9 mouse cellular contexts compared by ENCODE assay signal in genomic region chr5:88888413-88888700, GRCm38 (mm10). TPM values are rescaled to one million over a fixed set of nuclear protein-coding genes. Genes with fewer than 3 reads are reported as not detected.
A peak's percentile ranks its signal among the peaks of the same experiment; 100 is the strongest.
DNase-seq lines count a peak whose midpoint lies in the region; ATAC-seq and TF ChIP-seq lines count a peak whose summit lies in the region.
"Had no signal": no experiment of that assay in that cellular context is flagged by ENCODE, and none has a peak within 500 bp of the region (broad histone marks: within the 10 kb centered on the region; RNA-seq: fewer than 3 reads in every experiment).

No protein-coding gene starts in this region.

- DNase-seq in kidney, postnatal 0 days (ENCODE audit: low spot score), result no peak
- no peak for DNase-seq in kidney, adult 18-20 months
- no peak for DNase-seq in forebrain, embryonic 10.5 days (ENCODE audit: extremely low spot score, low spot score)
- DNase-seq in thymus, postnatal 14 days, result no peak
- DNase-seq in layer of hippocampus, postnatal 36 days, result no peak
- no peak for DNase-seq in ovary, postnatal 36 days (ENCODE audit: low spot score)

- no peak for TF ChIP-seq POLR2A in myocyte (IDR thresholded peaks at IDR 0.05; ENCODE audit: insufficient read length, low read depth)

- H3K36me3 ChIP-seq in kidney, postnatal 0 days (ENCODE audit: insufficient read depth, low read length), result no peaks in the 10 kb centered on the region
- no peaks in the 10 kb centered on the region for H3K36me3 ChIP-seq in forebrain, embryonic 10.5 days (replicated peaks)
- no peaks in the 10 kb centered on the region for H3K36me3 ChIP-seq in intestine, embryonic 15.5 days
- H3K36me3 ChIP-seq in myocyte (ENCODE audit: control insufficient read depth, insufficient read depth), result no peaks in the 10 kb centered on the region
- H3K36me3 ChIP-seq: G1E had no signal

- TF ChIP-seq CTCF in kidney, postnatal 0 days (IDR thresholded peaks at IDR 0.05; ENCODE audit: low read depth), result no peak

- peak overlapping the region; percentile 91 for H3K4me2 ChIP-seq in kidney, postnatal 0 days (ENCODE audit: low read length)
- H3K4me2 ChIP-seq in intestine, embryonic 15.5 days (replicated peaks), result peak overlapping the region; percentile 95
- H3K4me2 ChIP-seq in myocyte (ENCODE audit: low read depth), result peak overlapping the region; percentile 52

- no peaks in the 10 kb centered on the region for H3K27me3 ChIP-seq in kidney, postnatal 0 days (ENCODE audit: insufficient read depth, low read length)
- peaks cover 42% of the 10 kb centered on the region for H3K27me3 ChIP-seq in forebrain, embryonic 10.5 days (ENCODE audit: poor library complexity, severe bottlenecking)
- H3K27me3 ChIP-seq in intestine, embryonic 15.5 days (replicated peaks), result no peaks in the 10 kb centered on the region
- peaks cover 40% of the 10 kb centered on the region for H3K27me3 ChIP-seq in myocyte (ENCODE audit: control insufficient read depth, insufficient read depth, insufficient read length)

- H3K4me3 ChIP-seq in kidney, postnatal 0 days (replicated peaks; ENCODE audit: low read depth, low read length), result peak overlapping the region; percentile 84
- H3K4me3 ChIP-seq in forebrain, embryonic 10.5 days, result peak overlapping the region; percentile 80
- peak overlapping the region; percentile 86 for H3K4me3 ChIP-seq in intestine, embryonic 15.5 days (replicated peaks)
- H3K4me3 ChIP-seq in myocyte, result no peak overlapping the region

- no peak overlapping the region for H3K27ac ChIP-seq in kidney, postnatal 0 days
- no peak overlapping the region for H3K27ac ChIP-seq in forebrain, embryonic 10.5 days
- H3K27ac ChIP-seq in intestine, embryonic 15.5 days, result peak overlapping the region; percentile 54

- ATAC-seq in kidney, postnatal 0 days (replicated peaks; ENCODE audit: low FRiP score, low read depth), result no peak
- no peak for ATAC-seq in intestine, embryonic 15.5 days

- no peaks in the 10 kb centered on the region for H3K79me2 ChIP-seq in myocyte (ENCODE audit: control insufficient read depth, insufficient read depth)

- no peaks in the 10 kb centered on the region for H3K4me1 ChIP-seq in kidney, postnatal 0 days (replicated peaks; ENCODE audit: insufficient read depth, low read length)
- peaks cover 18% of the 10 kb centered on the region for H3K4me1 ChIP-seq in forebrain, embryonic 10.5 days
- H3K4me1 ChIP-seq in intestine, embryonic 15.5 days (replicated peaks), result peaks cover 11% of the 10 kb centered on the region; the same call in 1 of the 2 replicates

- no peak overlapping the region; the same call in 1 of the 2 replicates for H3K9ac ChIP-seq in kidney, postnatal 0 days (ENCODE audit: low read depth, low read length)
- H3K9ac ChIP-seq in intestine, embryonic 15.5 days, result peak overlapping the region; percentile 76; the same call in 1 of the 2 replicates

- WGBS in kidney, postnatal 0 days, result 36% methylated on average over 8 of the region's 8 CpGs
- 42% methylated on average over 8 of the region's 8 CpGs for WGBS in forebrain, embryonic 10.5 days
- WGBS in intestine, embryonic 15.5 days, result 35% methylated on average over 8 of the region's 8 CpGs

- H3K9me3 ChIP-seq in kidney, postnatal 0 days (replicated peaks; ENCODE audit: low read length), result no peaks in the 10 kb centered on the region
- H3K9me3 ChIP-seq in forebrain, embryonic 10.5 days, result no peaks in the 10 kb centered on the region
- no peaks in the 10 kb centered on the region for H3K9me3 ChIP-seq in intestine, embryonic 15.5 days

- H3ac ChIP-seq in myocyte (ENCODE audit: control insufficient read depth, insufficient read length), result no peak overlapping the region

TF ChIP-seq in myocyte, 11 proteins besides CTCF, POLR2A, EP300 and RAD21:
- TF ChIP-seq MYOG (IDR thresholded peaks at IDR 0.05; ENCODE audit: control insufficient read depth in 1 of 3, insufficient read depth in 1 of 3, insufficient read length in 2 of 3, low read depth in 2 of 3), result no peak
- no peak for TF ChIP-seq MAX (IDR thresholded peaks at IDR 0.05; ENCODE audit: low read depth)
- no peak for TF ChIP-seq CEBPB (IDR thresholded peaks at IDR 0.05; ENCODE audit: insufficient read depth, poor library complexity, severe bottlenecking)
- TF ChIP-seq E2F4 (IDR thresholded peaks at IDR 0.05; ENCODE audit: insufficient read depth), result no peak
- no peak for TF ChIP-seq SRF (IDR thresholded peaks at IDR 0.05; ENCODE audit: control insufficient read depth, insufficient read length, low read depth)

RNA-seq across cellular contexts. Expression of gene Slc4a4, which starts 1.7 kb away (rescaled TPM):
- 26.1 and 27.7 TPM in 2 replicates for polyA plus RNA-seq in kidney, postnatal 0 days (2015; fragmentation: Nextera tagmentation; extraction: Ambion mirVana)
- 1.3 and 1.7 TPM in 2 replicates for polyA plus RNA-seq in forebrain, embryonic 10.5 days (2016; fragmentation: Nextera tagmentation; extraction: Ambion mirVana)
- polyA plus RNA-seq in intestine, embryonic 15.5 days (2015; fragmentation: Nextera tagmentation; extraction: Ambion mirVana), result 4.6 and 4.7 TPM in 2 replicates
- polyA plus RNA-seq in myocyte (2012; fragmentation: generic; extraction: Trizol), result 0.04 TPM
- 100 to 1,000 TPM; 138 to 164 TPM for total RNA-seq in layer of hippocampus, postnatal 36 days (2021)
- polyA plus RNA-seq: G1E had no signal
